Comparison of ENCODE assay signal across 8 mouse cellular contexts in the genomic region with DNA sequence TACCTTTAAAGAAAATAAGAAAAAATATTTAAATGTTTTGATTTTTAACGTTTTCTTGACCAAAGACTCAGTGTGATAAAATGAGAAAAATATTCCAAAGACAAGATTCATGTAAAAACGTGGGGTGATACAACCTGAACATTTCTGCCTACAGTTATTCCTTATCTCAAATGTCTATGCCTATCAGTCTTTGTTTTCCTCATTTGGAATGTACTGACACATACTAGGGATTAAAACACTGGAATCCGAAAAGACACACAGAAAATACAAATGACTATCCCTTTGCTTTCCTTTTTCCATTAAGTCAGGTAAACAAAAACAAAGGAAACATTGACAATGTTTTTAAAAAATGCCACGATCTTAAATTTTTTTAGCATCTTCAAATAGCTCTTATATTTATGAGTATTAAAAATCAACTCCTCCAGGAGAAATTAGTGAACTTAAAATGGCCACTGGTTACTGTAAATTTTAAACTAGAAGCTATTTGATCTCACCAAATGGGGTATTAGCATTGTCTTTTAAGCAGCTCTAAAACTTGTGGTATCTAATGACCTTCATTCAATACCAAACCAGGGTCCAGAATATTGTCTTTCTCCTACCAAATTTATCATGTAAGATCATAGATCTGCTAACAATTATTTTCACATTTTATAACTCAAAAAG. TPM values are rescaled to one million over a fixed set of nuclear protein-coding genes. Genes with fewer than 3 reads are reported as not detected.
DNase-seq lines count a peak whose midpoint lies in the region; ATAC-seq and TF ChIP-seq lines count a peak whose summit lies in the region.

No protein-coding gene starts in this region.

- WGBS in heart, embryonic 16.5 days, result under 1% methylated on average over 4 of the region's 4 CpGs
- WGBS in forebrain, postnatal 0 days, result 3% methylated on average over 4 of the region's 4 CpGs
- 27% methylated on average over 4 of the region's 4 CpGs for WGBS in midbrain, embryonic 11.5 days

- H3K27ac ChIP-seq in heart, embryonic 16.5 days (ENCODE audit: low read length), result no peak overlapping the region
- peak overlapping the region; percentile 100 for H3K27ac ChIP-seq in forebrain, postnatal 0 days (ENCODE audit: low read depth, low read length)
- no peak overlapping the region for H3K27ac ChIP-seq in midbrain, embryonic 11.5 days (ENCODE audit: low read depth, low read length)

- H3K4me3 ChIP-seq in heart, embryonic 16.5 days (ENCODE audit: low read length), result peak overlapping the region; percentile 35
- peak overlapping the region; percentile 99 for H3K4me3 ChIP-seq in G1E (ENCODE audit: low read depth, low read length)
- H3K4me3 ChIP-seq in forebrain, postnatal 0 days (ENCODE audit: low read depth, low read length), result peak overlapping the region; percentile 100
- peak overlapping the region; percentile 100 for H3K4me3 ChIP-seq in midbrain, embryonic 11.5 days (ENCODE audit: low read depth, low read length)

- H3K27me3 ChIP-seq in heart, embryonic 16.5 days (ENCODE audit: control insufficient read depth, insufficient read depth, low read length), result no peaks in the 10 kb centered on the region
- no peaks in the 10 kb centered on the region for H3K27me3 ChIP-seq in G1E (ENCODE audit: insufficient read depth, low read length)
- no peaks in the 10 kb centered on the region for H3K27me3 ChIP-seq in forebrain, postnatal 0 days (ENCODE audit: insufficient read depth, low read length)
- no peaks in the 10 kb centered on the region for H3K27me3 ChIP-seq in midbrain, embryonic 11.5 days (ENCODE audit: control insufficient read depth, insufficient read depth, low read length)

- no peaks in the 10 kb centered on the region for H3K9me3 ChIP-seq in heart, embryonic 16.5 days (replicated peaks; ENCODE audit: control insufficient read depth, low read length)
- H3K9me3 ChIP-seq in G1E (replicated peaks), result no peaks in the 10 kb centered on the region
- H3K9me3 ChIP-seq in forebrain, postnatal 0 days (ENCODE audit: low read length), result no peaks in the 10 kb centered on the region
- no peaks in the 10 kb centered on the region for H3K9me3 ChIP-seq in midbrain, embryonic 11.5 days (ENCODE audit: control insufficient read depth, low read length)

- H3K4me1 ChIP-seq in heart, embryonic 16.5 days (ENCODE audit: control insufficient read depth, insufficient read depth, low read length), result peaks cover 15% of the 10 kb centered on the region
- H3K4me1 ChIP-seq in G1E (ENCODE audit: insufficient read depth, low read depth, low read length), result peaks cover 25% of the 10 kb centered on the region
- peaks cover 20% of the 10 kb centered on the region for H3K4me1 ChIP-seq in forebrain, postnatal 0 days (ENCODE audit: insufficient read depth)
- H3K4me1 ChIP-seq in midbrain, embryonic 11.5 days (ENCODE audit: control insufficient read depth, insufficient read depth, low read length), result peaks cover 5% of the 10 kb centered on the region; the same call in 1 of the 2 replicates

- peak overlapping the region; percentile 100 for H3K9ac ChIP-seq in heart, embryonic 16.5 days (ENCODE audit: low read length)
- H3K9ac ChIP-seq in forebrain, postnatal 0 days, result peak overlapping the region; percentile 100
- H3K9ac ChIP-seq in midbrain, embryonic 11.5 days (ENCODE audit: low read length), result peak overlapping the region; percentile 55; the same call in 1 of the 2 replicates

- peaks cover 9% of the 10 kb centered on the region for H3K36me3 ChIP-seq in heart, embryonic 16.5 days (ENCODE audit: control insufficient read depth, insufficient read depth)
- peaks cover 12% of the 10 kb centered on the region for H3K36me3 ChIP-seq in G1E (replicated peaks)
- 0 out of 2 replicates have a peak, but pooled peaks cover 2% of the 10 kb centered on the region for H3K36me3 ChIP-seq in forebrain, postnatal 0 days (ENCODE audit: insufficient read depth)
- peaks cover 2% of the 10 kb centered on the region; the same call in 1 of the 2 replicates for H3K36me3 ChIP-seq in midbrain, embryonic 11.5 days (ENCODE audit: control insufficient read depth, insufficient read depth, low read length)

- peak overlapping the region; percentile 53; the same call in 1 of the 2 replicates for H3K4me2 ChIP-seq in heart, embryonic 16.5 days (ENCODE audit: low read depth, low read length)
- peak overlapping the region; percentile 37 for H3K4me2 ChIP-seq in forebrain, postnatal 0 days (ENCODE audit: low read depth)
- peak overlapping the region; percentile 57 for H3K4me2 ChIP-seq in midbrain, embryonic 11.5 days

- no peak for ATAC-seq in heart, embryonic 16.5 days (replicated peaks; ENCODE audit: extremely low read depth, insufficient read depth, low FRiP score)
- ATAC-seq in G1E (ENCODE audit: extremely low read depth, insufficient number of reproducible peaks, low FRiP score, poor library complexity, severe bottlenecking), result no peak
- ATAC-seq in forebrain, postnatal 0 days, result no peak
- ATAC-seq in midbrain, embryonic 11.5 days (ENCODE audit: low FRiP score), result no peak
- no peak for ATAC-seq in frontal cortex, adult (ENCODE audit: low TSS enrichment)
- no peak for ATAC-seq in monocyte, adult 5-6 weeks (replicated peaks; ENCODE audit: insufficient number of reproducible peaks, low FRiP score, low TSS enrichment, poor library complexity, severe bottlenecking)

- TF ChIP-seq CTCF in G1E (IDR thresholded peaks at IDR 0.05; ENCODE audit: low read depth, low read length), result no peak
- no peak for TF ChIP-seq CTCF in forebrain, postnatal 0 days (IDR thresholded peaks at IDR 0.05; ENCODE audit: low read depth)

- no peak for DNase-seq in heart, adult 8-10 months (ENCODE audit: low spot score)
- DNase-seq in G1E (ENCODE audit: low spot score), result no peak
- no peak for DNase-seq in forebrain, postnatal 0 days
- peak; percentile 88 for DNase-seq in midbrain, embryonic 11.5 days (ENCODE audit: low spot score, missing footprints)
- DNase-seq in cerebellum, adult 11-12 months, result no peak

RNA-seq across cellular contexts. Expression of a gene that starts 14.4 kb away (rescaled TPM):
- 33.1 and 36.5 TPM in 2 replicates for polyA plus RNA-seq in heart, embryonic 16.5 days (2015; fragmentation: Nextera tagmentation; extraction: Ambion mirVana)
- 10 to 100 TPM; 37.2 to 45.8 (median 39.8) TPM for total RNA-seq in heart, adult 8-10 months (2022)
- total RNA-seq in G1E (2014; fragmentation: Nextera tagmentation) (217 and 257 TPM in 2 replicates), G1E (2017) (83.7 and 125 TPM in 2 replicates)
- polyA plus RNA-seq in G1E (2012), result 57.8 and 76.7 TPM in 2 replicates
- 31.9 and 53.9 TPM in 2 replicates for total RNA-seq in forebrain, postnatal 0 days (2014; rRNA removed)
- polyA plus RNA-seq in forebrain, postnatal 0 days (2015; fragmentation: Nextera tagmentation; extraction: Ambion mirVana), result 20.2 and 32.0 TPM in 2 replicates
- polyA plus RNA-seq in midbrain, embryonic 11.5 days (2014; fragmentation: Nextera tagmentation; extraction: Ambion mirVana), result 41.7 and 42.6 TPM in 2 replicates
- 241 to 361 TPM (median 252 TPM) in 3 replicates for total RNA-seq in monocyte, adult 5-6 weeks (2017)

Comparison
In these comparisons a context has a peak if more than half of its experiments do, and no peak if none do; other contexts are left out.
1. H3K4me3 ChIP-seq: peak in every context shown above with its lines; median percentile 100 in forebrain, postnatal 0 days; 100 in midbrain, embryonic 11.5 days; 99 in G1E; 35 in heart, embryonic 16.5 days.